Mouse (Mus musculus): ENCODE measurements around the gene Kdelc1.

The Kdelc1 gene

GRCm38 (mm10) chr1:44061836-44062235, 56.8 kb downstream of the Kdelc1 start, which contains the start of gene Gm8251:
Gene Gm8251 (minus strand): TSS chr1:44061936.
- no peak for DNase-seq

- no peak for DNase-seq
Measured at GRCm38 (mm10) chr1:44057805-44058204, 60.8 kb downstream of the Kdelc1 start.
